Mouse (Mus musculus) adrenal gland, postnatal 36 days (tissue): Measurements from ENCODE around the gene Dhx15. TPM values are rescaled to one million over a fixed set of nuclear protein-coding genes. Genes with fewer than 3 reads are reported as not detected.

Experiments used
- DNase-seq, 2 experiments: peaks; one replicate each; pipeline ENCODE4 v3.0.0; 2021; ENCODE audit warnings: mixed read lengths in 1 of 2
- microRNA-seq: library from miRNA; unstranded; fragments of <30 nt; microRNA quantifications from one replicate; pipeline ENCODE4 v1.2.0, GENCODE M21; 2021
- total RNA-seq, 2 experiments: library from RNA; stranded (reverse); gene quantifications; 2 replicates each; pipeline ENCODE4 v1.2.3; 2021

Dhx15 gene
- total RNA-seq, 2 experiments from 2014 or later: 108 to 134 TPM

GRCm38 (mm10) chr5:52110808-52111663 is 79.3 kb downstream of the Dhx15 start:
- DNase-seq: no peak

Small RNA genes within 50 kb of the gene (microRNA-seq; reads per million reads assigned to microRNA genes)
- not detected for gene Mir6417

Other genes starting within 250 kb of the Dhx15 start
- gene Sod3, start 173.3 kb upstream of the Dhx15 start, total RNA-seq: 100 to 1,000 TPM; 172 to 223 TPM